11 mouse cellular contexts compared by ENCODE assay signal in the genomic region with DNA sequence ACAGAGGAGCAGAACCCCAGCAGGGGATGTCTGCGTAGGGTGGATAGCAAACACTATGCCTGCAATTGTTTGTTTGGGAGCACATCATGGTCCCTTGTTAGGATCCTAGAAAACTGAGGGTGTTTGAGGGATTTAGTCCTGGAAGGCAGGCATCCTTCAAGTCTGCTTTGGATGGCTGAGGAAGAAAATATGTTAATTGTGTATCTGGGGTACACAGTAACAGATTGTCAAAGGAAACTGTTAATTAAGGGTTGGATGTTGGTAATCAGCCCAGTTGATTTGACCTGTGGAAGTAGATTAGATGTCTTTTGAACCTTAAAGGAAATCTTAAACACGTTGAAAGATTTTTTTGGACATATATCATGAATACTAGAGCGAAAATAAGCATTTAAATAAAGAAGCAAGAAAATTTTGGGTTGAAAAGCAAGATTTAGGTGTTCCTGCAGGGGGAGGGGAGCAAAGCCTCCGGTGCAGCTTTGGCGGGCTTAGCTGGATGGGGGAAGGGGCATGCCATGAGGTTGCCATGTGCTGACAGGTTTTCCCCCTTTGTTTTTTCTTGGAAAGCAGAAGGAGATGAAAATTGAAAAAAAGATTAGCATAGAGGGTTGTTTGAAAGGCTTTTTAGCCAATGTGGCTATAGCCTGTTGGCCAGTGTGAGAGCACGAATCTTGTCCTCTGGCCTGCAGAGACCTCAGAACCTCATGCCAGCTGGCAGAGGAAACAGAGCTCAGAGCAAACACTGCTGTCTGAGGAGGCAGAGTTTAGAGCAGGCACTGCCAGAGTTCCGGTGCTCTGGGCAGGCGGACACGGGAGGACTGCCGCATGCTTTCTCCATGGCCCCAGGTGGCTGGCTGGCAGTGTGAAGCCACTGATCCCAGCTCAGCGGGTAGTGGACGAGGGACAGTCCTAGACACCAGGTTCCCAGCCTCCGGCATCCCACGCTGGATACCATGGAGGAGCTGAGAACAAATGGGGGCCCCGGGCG. TPM values are rescaled to one million over a fixed set of nuclear protein-coding genes. Genes with fewer than 3 reads are reported as not detected.
A peak's percentile ranks its signal among the peaks of the same experiment; 100 is the strongest.
DNase-seq lines count a peak whose midpoint lies in the region; ATAC-seq and TF ChIP-seq lines count a peak whose summit lies in the region.
"Had no signal": no experiment of that assay in that cellular context is flagged by ENCODE, and none has a peak within 500 bp of the region (broad histone marks: within the 10 kb centered on the region; RNA-seq: fewer than 3 reads in every experiment).

No protein-coding gene starts in this region.

- intact Hi-C loops in heart, adult 2 months (cut with DNase I) = no loop called here

- WGBS in heart, adult 2 months = 69% methylated on average over 16 of the region's 16 CpGs
- 79% methylated on average over 16 of the region's 16 CpGs for WGBS in heart, embryonic 10.5 days
- 71% methylated on average over 16 of the region's 16 CpGs for WGBS in hindbrain, embryonic 14.5 days

- H3K79me2 ChIP-seq in heart, adult 2 months (replicated peaks; ENCODE audit: control insufficient read depth, insufficient read depth, low read length) = no peaks in the 10 kb centered on the region

- ATAC-seq in hindbrain, embryonic 14.5 days (ENCODE audit: low FRiP score) = peak; percentile 48; the same call in 1 of the 2 replicates
- ATAC-seq in megakaryocyte progenitor cell, adult 5-6 weeks (replicated peaks; ENCODE audit: poor library complexity) = no peak

- H3K36me3 ChIP-seq in heart, adult 2 months (ENCODE audit: control insufficient read depth, insufficient read depth, low read length) = no peaks in the 10 kb centered on the region; the same call in 1 of the 2 replicates
- H3K36me3 ChIP-seq in heart, embryonic 10.5 days = peaks cover 32% of the 10 kb centered on the region
- H3K36me3 ChIP-seq in hindbrain, embryonic 14.5 days (replicated peaks; ENCODE audit: control insufficient read depth, insufficient read depth) = peaks cover 10% of the 10 kb centered on the region

- no peak overlapping the region for H3K27ac ChIP-seq in heart, adult 2 months
- H3K27ac ChIP-seq in heart, embryonic 10.5 days = no peak overlapping the region
- H3K27ac ChIP-seq in hindbrain, embryonic 14.5 days = no peak overlapping the region
- H3K27ac ChIP-seq: heart, embryonic 15.5 days; limb, embryonic 15.5 days had no signal

- no peak for TF ChIP-seq CTCF in heart, adult 2 months (IDR thresholded peaks at IDR 0.05)

- no peaks in the 10 kb centered on the region for H3K4me1 ChIP-seq in heart, adult 2 months (ENCODE audit: control insufficient read depth, insufficient read depth, low read length)
- H3K4me1 ChIP-seq in heart, embryonic 10.5 days = no peaks in the 10 kb centered on the region; the same call in 1 of the 2 replicates
- no peaks in the 10 kb centered on the region for H3K4me1 ChIP-seq in hindbrain, embryonic 14.5 days (replicated peaks; ENCODE audit: control insufficient read depth, insufficient read depth, low read length)
- H3K4me1 ChIP-seq: heart, embryonic 15.5 days; limb, embryonic 15.5 days had no signal

- H3K4me3 ChIP-seq in heart, adult 2 months = no peak overlapping the region
- no peak overlapping the region for H3K4me3 ChIP-seq in heart, embryonic 10.5 days
- H3K4me3 ChIP-seq in hindbrain, embryonic 14.5 days (replicated peaks; ENCODE audit: low read length) = no peak overlapping the region
- H3K4me3 ChIP-seq: heart, embryonic 15.5 days; limb, embryonic 15.5 days had no signal

- no peak for TF ChIP-seq EP300 in heart, adult 2 months (IDR thresholded peaks at IDR 0.05; ENCODE audit: insufficient read depth, low read depth, low read length)

- DNase-seq in heart, adult 2 months = peak; percentile 45 to 69
- DNase-seq in heart, embryonic 10.5 days (ENCODE audit: low spot score) = no peak
- DNase-seq in Muller cell, postnatal 12 days (ENCODE audit: inconsistent ontology term) = peak; percentile 51
- DNase-seq in cerebellum, postnatal 36 days = peak; percentile 64 to 69
- DNase-seq in hindbrain, embryonic 14.5 days (ENCODE audit: low spot score) = no peak
- DNase-seq in natural killer cell, adult 2 months (ENCODE audit: low spot score in 2 of 2) = no peak
- no peak for DNase-seq in spleen, postnatal 14 days (ENCODE audit: low spot score in 2 of 2)

- no peaks in the 10 kb centered on the region for H3K9me3 ChIP-seq in heart, embryonic 10.5 days
- H3K9me3 ChIP-seq in hindbrain, embryonic 14.5 days (ENCODE audit: control insufficient read depth, low read length) = no peaks in the 10 kb centered on the region
- H3K9me3 ChIP-seq: heart, embryonic 15.5 days; limb, embryonic 15.5 days had no signal

- TF ChIP-seq POLR2A in heart, adult 2 months (IDR thresholded peaks at IDR 0.05; ENCODE audit: insufficient read depth, low read depth, low read length) = no peak

- no peaks in the 10 kb centered on the region for H3K27me3 ChIP-seq in heart, adult 2 months (ENCODE audit: control insufficient read depth, insufficient read depth, low read length)
- no peaks in the 10 kb centered on the region for H3K27me3 ChIP-seq in heart, embryonic 10.5 days (ENCODE audit: insufficient read depth, poor library complexity, severe bottlenecking)
- no peaks in the 10 kb centered on the region for H3K27me3 ChIP-seq in hindbrain, embryonic 14.5 days (ENCODE audit: control insufficient read depth, insufficient read depth, low read length)
- H3K27me3 ChIP-seq: CH12.LX; heart, embryonic 15.5 days; limb, embryonic 15.5 days had no signal

- H3K4me2 ChIP-seq in hindbrain, embryonic 14.5 days (replicated peaks) = no peak overlapping the region
- H3K4me2 ChIP-seq: heart, embryonic 15.5 days; limb, embryonic 15.5 days had no signal

- no peak overlapping the region for H3K9ac ChIP-seq in heart, adult 2 months (ENCODE audit: low read depth, low read length)
- H3K9ac ChIP-seq in hindbrain, embryonic 14.5 days = no peak overlapping the region
- H3K9ac ChIP-seq: heart, embryonic 15.5 days; limb, embryonic 15.5 days had no signal

RNA-seq across cellular contexts. Expression of gene Styx, which starts 13.6 kb away (rescaled TPM):
- 10 to 100 TPM; 26.3 to 33.4 TPM for total RNA-seq in heart, adult 2 months (2021)
- 3.8 and 7.6 TPM in 2 replicates for polyA plus RNA-seq in heart, adult 2 months (2012; rRNA removed)
- 45.3 and 49.6 TPM in 2 replicates for polyA plus RNA-seq in heart, embryonic 10.5 days (2016; fragmentation: Nextera tagmentation; extraction: Ambion mirVana)
- polyA plus RNA-seq in hindbrain, embryonic 14.5 days (2014; fragmentation: Nextera tagmentation; extraction: Ambion mirVana) = 69.1 and 72.1 TPM in 2 replicates
- total RNA-seq in megakaryocyte progenitor cell, adult 5-6 weeks (2015) = 44.6 and 51.5 TPM in 2 replicates
- 18.7 and 19.7 TPM in 2 replicates for total RNA-seq in megakaryocyte progenitor cell, adult 5-6 weeks (2017)

RNA-seq across cellular contexts. Expression of gene Psmc6, which starts 34.9 kb away (rescaled TPM):
- 10 to 100 TPM; 89.7 to 93.7 TPM for total RNA-seq in heart, adult 2 months (2021)
- 46.3 and 116 TPM in 2 replicates for polyA plus RNA-seq in heart, adult 2 months (2012; rRNA removed)
- polyA plus RNA-seq in heart, embryonic 10.5 days (2016; fragmentation: Nextera tagmentation; extraction: Ambion mirVana) = 146 and 161 TPM in 2 replicates
- polyA plus RNA-seq in hindbrain, embryonic 14.5 days (2014; fragmentation: Nextera tagmentation; extraction: Ambion mirVana) = 169 and 182 TPM in 2 replicates
- total RNA-seq in megakaryocyte progenitor cell, adult 5-6 weeks (2015) = 158 and 168 TPM in 2 replicates
- total RNA-seq in megakaryocyte progenitor cell, adult 5-6 weeks (2017) = 186 and 238 TPM in 2 replicates

RNA-seq across cellular contexts. Expression of gene Gnpnat1, which starts 40.2 kb away (rescaled TPM):
- total RNA-seq in heart, adult 2 months (2021) = 10 to 100 TPM; 10.9 to 15.7 TPM
- 3.6 and 6.2 TPM in 2 replicates for polyA plus RNA-seq in heart, adult 2 months (2012; rRNA removed)
- 34.9 and 54.4 TPM in 2 replicates for polyA plus RNA-seq in heart, embryonic 10.5 days (2016; fragmentation: Nextera tagmentation; extraction: Ambion mirVana)
- 29.5 and 30.2 TPM in 2 replicates for polyA plus RNA-seq in hindbrain, embryonic 14.5 days (2014; fragmentation: Nextera tagmentation; extraction: Ambion mirVana)
- 49.7 and 54.0 TPM in 2 replicates for total RNA-seq in megakaryocyte progenitor cell, adult 5-6 weeks (2015)
- total RNA-seq in megakaryocyte progenitor cell, adult 5-6 weeks (2017) = 22.7 and 34.2 TPM in 2 replicates

RNA-seq across cellular contexts. Expression of gene Ero1l, which starts 45.9 kb away (rescaled TPM):
- total RNA-seq in heart, adult 2 months (2021) = 10 to 100 TPM; 15.6 to 22.6 TPM
- polyA plus RNA-seq in heart, adult 2 months (2012; rRNA removed) = 5.0 and 11.9 TPM in 2 replicates
- 47.3 and 52.8 TPM in 2 replicates for polyA plus RNA-seq in heart, embryonic 10.5 days (2016; fragmentation: Nextera tagmentation; extraction: Ambion mirVana)
- polyA plus RNA-seq in hindbrain, embryonic 14.5 days (2014; fragmentation: Nextera tagmentation; extraction: Ambion mirVana) = 23.2 and 25.3 TPM in 2 replicates
- 137 and 148 TPM in 2 replicates for total RNA-seq in megakaryocyte progenitor cell, adult 5-6 weeks (2015)
- total RNA-seq in megakaryocyte progenitor cell, adult 5-6 weeks (2017) = 72.8 and 86.0 TPM in 2 replicates

Comparison
In these comparisons a context has a peak if more than half of its experiments do, and no peak if none do; other contexts are left out.
1. DNase-seq: peak in heart, adult 2 months (2 of 2), Muller cell, postnatal 12 days (single experiment) and cerebellum, postnatal 36 days (2 of 2); none in heart, embryonic 10.5 days (single experiment), hindbrain, embryonic 14.5 days (single experiment), natural killer cell, adult 2 months (0 of 2) and spleen, postnatal 14 days (0 of 2).